Mouse (Mus musculus) lung, embryonic 16.5 days (tissue): Measurements from ENCODE around the gene Rbpj. TPM values are rescaled to one million over a fixed set of nuclear protein-coding genes. Genes with fewer than 3 reads are reported as not detected.
A peak's percentile ranks its signal among the peaks of the same experiment; 100 is the strongest.

Source experiments
- ATAC-seq: fragments of 200-750 bp; cut with Nextera tagmentation; 2 replicates; pipeline ENCODE4 v1.8.0; 2017; ENCODE audit warnings: low read depth, mild to moderate bottlenecking, moderate library complexity
- H3K27ac ChIP-seq: fragments of 300-500 bp; sonication (generic); 2 replicates; pipeline ENCODE4 v1.5.1; 2014; ENCODE audit warnings: mild to moderate bottlenecking, control low read depth, low read length
- H3K27me3 ChIP-seq: fragments of 300-500 bp; sonication (generic); 2 replicates; pipeline ENCODE4 v1.6.1; 2014; ENCODE audit warnings: low read depth, low read length, mixed read lengths; ENCODE audit not compliant: control insufficient read depth, insufficient read depth
- H3K36me3 ChIP-seq: fragments of 300-500 bp; sonication (generic); 2 replicates; pipeline ENCODE4 v1.6.1; 2014; ENCODE audit warnings: low read length; ENCODE audit not compliant: control insufficient read depth, insufficient read depth
- H3K4me1 ChIP-seq: fragments of 300-500 bp; sonication (generic); replicated peaks from 2 replicates; pipeline ENCODE4 v1.6.1; 2014; ENCODE audit warnings: low read length, mixed read lengths; ENCODE audit not compliant: control insufficient read depth, insufficient read depth
- H3K4me2 ChIP-seq: fragments of 300-500 bp; sonication (generic); 2 replicates; pipeline ENCODE4 v1.6.1; 2014; ENCODE audit warnings: low read depth, low read length, control low read depth
- H3K4me3 ChIP-seq: fragments of 300-500 bp; sonication (generic); 2 replicates; pipeline ENCODE4 v1.5.1; 2014; ENCODE audit warnings: mild to moderate bottlenecking, low read length, control low read depth
- H3K9ac ChIP-seq: fragments of 300-500 bp; sonication (generic); 2 replicates; pipeline ENCODE4 v1.6.1; 2014; ENCODE audit warnings: low read length, control low read depth
- H3K9me3 ChIP-seq: fragments of 300-500 bp; sonication (generic); 2 replicates; pipeline ENCODE4 v1.6.1; 2016; ENCODE audit warnings: low read length; ENCODE audit not compliant: control insufficient read depth
- WGBS: fragments of 180-500 bp; shearing (Covaris S2); extraction: QIAGEN DNeasy Blood & Tissue Kit; methylation state at CpG from one replicate; pipeline ENCODE4 v1.1.7; 2014; 5-methylcytosine and 5-hydroxymethylcytosine counted together
- polyA plus RNA-seq: library from polyadenylated mRNA; unstranded; fragments of >200 nt; fragmentation: Nextera tagmentation; extraction: Ambion mirVana; gene quantifications from 2 replicates; pipeline ENCODE4 v1.2.1, GENCODE M21; 2015

Gene Rbpj
- polyA plus RNA-seq, 1 experiment from 2014 or later: 42.4 TPM

- Histone ChIP-seq H3K36me3 (no peaks in the 10 kb centered on the region), H3K27ac (0 out of 2 replicates have a peak overlapping the region, but pooled peaks have one; percentile 32), H3K9me3 (no peaks in the 10 kb centered on the region), H3K9ac (0 out of 2 replicates have a peak overlapping the region, but pooled peaks have one; percentile 0), H3K27me3 (no peaks in the 10 kb centered on the region), H3K4me3 (peak overlapping the region; percentile 18), H3K4me1 (no peaks in the 10 kb centered on the region; the same call in 1 of the 2 replicates), H3K4me2 (peak overlapping the region; percentile 18)
- ATAC-seq: peak; percentile 60
- 59% methylated on average over 19 of the region's 19 CpGs for WGBS
Observed at GRCm38 (mm10) chr5:53564309-53564708, 98.4 kb downstream of the Rbpj start.

- Histone ChIP-seq H3K27me3 (no peaks in the 10 kb centered on the region), H3K4me2 (no peak overlapping the region), H3K4me3 (no peak overlapping the region), H3K27ac (peak overlapping the region; percentile 56; the same call in 1 of the 2 replicates), H3K36me3 (no peaks in the 10 kb centered on the region), H3K4me1 (no peaks in the 10 kb centered on the region; the same call in 1 of the 2 replicates), H3K9ac (no peak overlapping the region), H3K9me3 (no peaks in the 10 kb centered on the region)
- 55% methylated on average over 5 of the region's 5 CpGs for WGBS
- ATAC-seq: peak; percentile 57
Observed at GRCm38 (mm10) chr5:53565213-53565794, 99.4 kb downstream of the Rbpj start.

- 84% methylated on average over 15 of the region's 15 CpGs for WGBS
- no peak for ATAC-seq
- H3K4me2 ChIP-seq: no peak overlapping the region
- no peaks in the 10 kb centered on the region; the same call in 1 of the 2 replicates for H3K4me1 ChIP-seq
- no peaks in the 10 kb centered on the region for H3K36me3 ChIP-seq
- no peak overlapping the region for H3K9ac ChIP-seq
- no peaks in the 10 kb centered on the region for H3K27me3 ChIP-seq
- no peak overlapping the region for H3K4me3 ChIP-seq
- no peaks in the 10 kb centered on the region for H3K9me3 ChIP-seq
- H3K27ac ChIP-seq: no peak overlapping the region
Observed at GRCm38 (mm10) chr5:53566485-53567083, 100.6 kb downstream of the Rbpj start.

GRCm38 (mm10) chr5:53572496-53572895 is 106.5 kb downstream of the Rbpj start:
- Histone ChIP-seq H3K27me3 (no peaks in the 10 kb centered on the region), H3K27ac (no peak overlapping the region), H3K9ac (no peak overlapping the region), H3K9me3 (no peaks in the 10 kb centered on the region), H3K4me1 (no peaks in the 10 kb centered on the region), H3K36me3 (no peaks in the 10 kb centered on the region), H3K4me3 (no peak overlapping the region), H3K4me2 (no peak overlapping the region)
- ATAC-seq: no peak
- 82% methylated on average over 5 of the region's 5 CpGs for WGBS

- Histone ChIP-seq H3K4me3 (no peak overlapping the region), H3K9me3 (no peaks in the 10 kb centered on the region), H3K4me2 (no peak overlapping the region), H3K36me3 (no peaks in the 10 kb centered on the region), H3K9ac (no peak overlapping the region), H3K4me1 (no peaks in the 10 kb centered on the region), H3K27me3 (no peaks in the 10 kb centered on the region), H3K27ac (no peak overlapping the region)
- WGBS: 48% methylated on average over 3 of the region's 3 CpGs
- ATAC-seq: no peak
Observed at GRCm38 (mm10) chr5:53574883-53575442, 109.0 kb downstream of the Rbpj start.

GRCm38 (mm10) chr5:53577272-53577889 is 111.4 kb downstream of the Rbpj start:
- Histone ChIP-seq H3K27me3 (no peaks in the 10 kb centered on the region), H3K36me3 (no peaks in the 10 kb centered on the region), H3K27ac (no peak overlapping the region), H3K4me3 (no peak overlapping the region), H3K9me3 (no peaks in the 10 kb centered on the region), H3K4me2 (no peak overlapping the region), H3K4me1 (no peaks in the 10 kb centered on the region), H3K9ac (no peak overlapping the region)
- ATAC-seq: no peak
- 78% methylated on average over 10 of the region's 10 CpGs for WGBS

DNA sequence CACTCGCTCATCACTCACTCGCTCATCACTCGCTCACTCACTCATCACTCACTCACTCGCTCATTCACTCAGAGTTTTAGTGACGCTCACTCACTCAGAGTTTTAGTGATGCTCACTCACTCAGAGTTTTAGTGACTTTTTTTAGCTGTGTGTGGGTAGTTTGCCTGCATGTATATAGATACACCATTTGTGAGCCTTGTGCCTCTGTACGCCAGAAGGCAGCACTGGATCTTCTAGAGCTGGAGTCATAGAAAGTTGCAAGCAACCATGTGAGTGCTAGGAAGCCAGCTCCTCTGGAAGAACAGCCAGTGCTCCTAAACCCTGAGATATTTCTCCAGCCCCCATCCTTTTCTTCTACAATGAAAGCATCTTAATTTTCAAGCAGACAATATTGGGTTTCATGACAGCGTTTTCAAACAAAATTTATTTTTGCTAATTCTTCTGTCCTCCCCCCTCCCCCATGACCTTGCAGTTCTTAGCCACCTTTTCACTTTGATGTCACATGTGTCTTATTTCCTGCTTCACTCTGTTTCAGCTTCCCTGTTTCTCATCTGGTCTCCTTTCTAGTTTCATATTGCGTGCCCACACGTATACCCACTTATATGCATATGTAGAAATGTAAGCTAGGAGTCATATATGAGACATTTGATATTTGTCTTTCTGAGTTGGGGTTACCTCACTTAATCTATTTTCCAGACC is 118.3 kb downstream of the Rbpj start:
- Histone ChIP-seq H3K4me3 (no peak overlapping the region), H3K4me2 (no peak overlapping the region), H3K9me3 (no peaks in the 10 kb centered on the region), H3K9ac (no peak overlapping the region), H3K36me3 (no peaks in the 10 kb centered on the region), H3K27me3 (no peaks in the 10 kb centered on the region), H3K4me1 (no peaks in the 10 kb centered on the region), H3K27ac (no peak overlapping the region)
- WGBS: 89% methylated on average over 9 of the region's 9 CpGs
- no peak for ATAC-seq

GRCm38 (mm10) chr5:53588421-53589171 is 122.6 kb downstream of the Rbpj start:
- no peak; the same call in 1 of the 2 replicates for ATAC-seq
- Histone ChIP-seq H3K9me3 (no peaks in the 10 kb centered on the region), H3K27me3 (no peaks in the 10 kb centered on the region), H3K27ac (peak overlapping the region; percentile 93), H3K36me3 (no peaks in the 10 kb centered on the region), H3K4me3 (peak overlapping the region; percentile 88), H3K9ac (peak overlapping the region; percentile 84), H3K4me1 (peaks cover 10% of the 10 kb centered on the region), H3K4me2 (peak overlapping the region; percentile 96)
- WGBS: 3% methylated on average over 22 of the region's 34 CpGs
